Comparison of ENCODE assay signal across 7 mouse cellular contexts in genomic region chr10:80147146-80147718, GRCm38 (mm10). TPM values are rescaled to one million over a fixed set of nuclear protein-coding genes. Genes with fewer than 3 reads are reported as not detected.
DNase-seq lines count a peak whose midpoint lies in the region; ATAC-seq and TF ChIP-seq lines count a peak whose summit lies in the region.

No protein-coding gene starts in this region.

- no peak overlapping the region for H3ac ChIP-seq in myocyte (ENCODE audit: control insufficient read depth, insufficient read length)

- TF ChIP-seq CTCF in spleen, adult 2 months (IDR thresholded peaks at IDR 0.05; ENCODE audit: extremely low read depth, insufficient read depth, insufficient read length, insufficient replicate concordance): no peak

- H3K4me3 ChIP-seq in spleen, adult 2 months (ENCODE audit: extremely low read depth, insufficient read depth, insufficient read length): no peak overlapping the region
- H3K4me3 ChIP-seq in forebrain, embryonic 16.5 days (replicated peaks; ENCODE audit: low read length): no peak overlapping the region
- peak overlapping the region; percentile 97 for H3K4me3 ChIP-seq in kidney, embryonic 14.5 days (ENCODE audit: low read length)
- H3K4me3 ChIP-seq in myocyte: peak overlapping the region; percentile 100

- ATAC-seq in forebrain, embryonic 16.5 days: no peak
- ATAC-seq in kidney, embryonic 14.5 days (ENCODE audit: low FRiP score, low TSS enrichment): peak; percentile 0; the same call in 1 of the 2 replicates

- TF ChIP-seq POLR2A in spleen, adult 2 months (IDR thresholded peaks at IDR 0.05; ENCODE audit: low read depth, low read length): no peak
- no peak for TF ChIP-seq POLR2A in myocyte (IDR thresholded peaks at IDR 0.05; ENCODE audit: insufficient read length, low read depth)

- peaks cover 58% of the 10 kb centered on the region for H3K79me2 ChIP-seq in myocyte (ENCODE audit: control insufficient read depth, insufficient read depth)

- 86% methylated on average over 5 of the region's 5 CpGs for WGBS in spleen, adult 2 months
- 76% methylated on average over 5 of the region's 5 CpGs for WGBS in forebrain, embryonic 16.5 days
- WGBS in kidney, embryonic 14.5 days: 74% methylated on average over 5 of the region's 5 CpGs

- H3K9ac ChIP-seq in forebrain, embryonic 16.5 days (replicated peaks; ENCODE audit: low read depth, low read length): no peak overlapping the region
- H3K9ac ChIP-seq in kidney, embryonic 14.5 days (ENCODE audit: low read depth, low read length): peak overlapping the region; percentile 72

- H3K36me3 ChIP-seq in spleen, adult 2 months (ENCODE audit: control insufficient read depth, insufficient read depth, low read length): peaks cover 23% of the 10 kb centered on the region
- no peaks in the 10 kb centered on the region for H3K36me3 ChIP-seq in forebrain, embryonic 16.5 days (ENCODE audit: control insufficient read depth, insufficient read depth)
- H3K36me3 ChIP-seq in kidney, embryonic 14.5 days (ENCODE audit: control insufficient read depth, insufficient read depth, low read length): peaks cover 45% of the 10 kb centered on the region
- H3K36me3 ChIP-seq in myocyte (ENCODE audit: control insufficient read depth, insufficient read depth): peaks cover 28% of the 10 kb centered on the region

- H3K27ac ChIP-seq in spleen, adult 2 months (ENCODE audit: insufficient read depth, low read length): peak overlapping the region; percentile 94
- peak overlapping the region; percentile 100 for H3K27ac ChIP-seq in forebrain, embryonic 16.5 days (ENCODE audit: low read length)
- H3K27ac ChIP-seq in kidney, embryonic 14.5 days (ENCODE audit: low read depth, low read length): peak overlapping the region; percentile 98

- intact Hi-C loops in left cerebral cortex, postnatal 4 days (cut with DNase I): no loop called here

- H3K4me2 ChIP-seq in forebrain, embryonic 16.5 days (ENCODE audit: low read length): no peak overlapping the region
- peak overlapping the region; percentile 87 for H3K4me2 ChIP-seq in kidney, embryonic 14.5 days (replicated peaks; ENCODE audit: low read depth, low read length)
- peak overlapping the region; percentile 54 for H3K4me2 ChIP-seq in myocyte (ENCODE audit: low read depth)

- DNase-seq in spleen, adult 2 months (ENCODE audit: low read depth in 1 of 2, low spot score in 2 of 2): no peak
- DNase-seq in spleen, adult 18-20 months: no peak
- no peak for DNase-seq in left cerebral cortex, postnatal 4 days
- DNase-seq in embryo, embryonic 9.5 days (ENCODE audit: extremely low spot score): no peak

- no peaks in the 10 kb centered on the region for H3K9me3 ChIP-seq in forebrain, embryonic 16.5 days (ENCODE audit: control insufficient read depth, low read length)
- H3K9me3 ChIP-seq in kidney, embryonic 14.5 days (ENCODE audit: control insufficient read depth, low read length): no peaks in the 10 kb centered on the region

- peaks cover 14% of the 10 kb centered on the region for H3K4me1 ChIP-seq in spleen, adult 2 months (ENCODE audit: control insufficient read depth, insufficient read depth, insufficient read length)
- peaks cover 30% of the 10 kb centered on the region for H3K4me1 ChIP-seq in forebrain, embryonic 16.5 days (replicated peaks; ENCODE audit: control insufficient read depth, insufficient read depth, low read length)
- H3K4me1 ChIP-seq in kidney, embryonic 14.5 days (ENCODE audit: control insufficient read depth, insufficient read depth, low read length): peaks cover 29% of the 10 kb centered on the region

- no peaks in the 10 kb centered on the region for H3K27me3 ChIP-seq in spleen, adult 2 months (ENCODE audit: control insufficient read depth, insufficient read depth, low read length)
- H3K27me3 ChIP-seq in forebrain, embryonic 16.5 days (replicated peaks; ENCODE audit: control insufficient read depth, insufficient read depth, low read length): no peaks in the 10 kb centered on the region
- no peaks in the 10 kb centered on the region for H3K27me3 ChIP-seq in kidney, embryonic 14.5 days (ENCODE audit: control insufficient read depth, insufficient read depth, low read length)
- no peaks in the 10 kb centered on the region for H3K27me3 ChIP-seq in myocyte (ENCODE audit: control insufficient read depth, insufficient read depth, insufficient read length)

TF ChIP-seq in myocyte, 11 proteins besides CTCF, POLR2A, EP300 and RAD21:
- TF ChIP-seq E2F4 (IDR thresholded peaks at IDR 0.05; ENCODE audit: insufficient read depth) (no peak), REST (IDR thresholded peaks at IDR 0.05; ENCODE audit: insufficient read depth, insufficient read length) (no peak), MYOG (IDR thresholded peaks at IDR 0.05; ENCODE audit: control insufficient read depth in 1 of 3, insufficient read depth in 1 of 3, insufficient read length in 2 of 3, low read depth in 2 of 3) (no peak), TCF3 (IDR thresholded peaks at IDR 0.05; ENCODE audit: insufficient read length, low read depth) (no peak), MAX (IDR thresholded peaks at IDR 0.05; ENCODE audit: low read depth) (no peak), POLR2AphosphoS2 (IDR thresholded peaks at IDR 0.05; ENCODE audit: insufficient read length, low read depth) (no peak), SRF (IDR thresholded peaks at IDR 0.05; ENCODE audit: control insufficient read depth, insufficient read length, low read depth) (no peak), CEBPB (IDR thresholded peaks at IDR 0.05; ENCODE audit: insufficient read depth, poor library complexity, severe bottlenecking) (no peak), USF1 (IDR thresholded peaks at IDR 0.05; ENCODE audit: low read depth) (no peak), TCF12 (IDR thresholded peaks at IDR 0.05; ENCODE audit: insufficient read depth, poor library complexity, severe bottlenecking) (no peak), MYOD1 (IDR thresholded peaks at IDR 0.05; ENCODE audit: control insufficient read depth in 1 of 3, insufficient read length in 2 of 3, low read depth in 2 of 3) (no peak)
TF ChIP-seq in myocyte: peak in this region for 0.

RNA-seq across cellular contexts. Expression of gene Midn, which starts 0.8 kb away (rescaled TPM):
- polyA plus RNA-seq in spleen, adult 2 months (2012; rRNA removed): 128 and 157 TPM in 2 replicates
- polyA plus RNA-seq in forebrain, embryonic 16.5 days (2015; fragmentation: Nextera tagmentation; extraction: Ambion mirVana): 26.5 and 30.9 TPM in 2 replicates
- 42.3 and 46.2 TPM in 2 replicates for polyA plus RNA-seq in kidney, embryonic 14.5 days (2014; fragmentation: Nextera tagmentation; extraction: Ambion mirVana)
- polyA plus RNA-seq in myocyte (2012; fragmentation: generic; extraction: Trizol): 131 TPM
- total RNA-seq in left cerebral cortex, postnatal 4 days (2021): 100 to 1,000 TPM; 158 to 163 TPM

RNA-seq across cellular contexts. Expression of gene Cbarp, which starts 6.6 kb away (rescaled TPM):
- 11.9 and 13.4 TPM in 2 replicates for polyA plus RNA-seq in spleen, adult 2 months (2012; rRNA removed)
- polyA plus RNA-seq in forebrain, embryonic 16.5 days (2015; fragmentation: Nextera tagmentation; extraction: Ambion mirVana): 33.0 and 44.5 TPM in 2 replicates
- 8.1 and 8.4 TPM in 2 replicates for polyA plus RNA-seq in kidney, embryonic 14.5 days (2014; fragmentation: Nextera tagmentation; extraction: Ambion mirVana)
- 10.0 TPM for polyA plus RNA-seq in myocyte (2012; fragmentation: generic; extraction: Trizol)
- total RNA-seq in left cerebral cortex, postnatal 4 days (2021): 100 to 1,000 TPM; 299 to 316 TPM

RNA-seq across cellular contexts. Expression of gene Atp5d, which starts 8.8 kb away (rescaled TPM):
- polyA plus RNA-seq in spleen, adult 2 months (2012; rRNA removed): 592 and 782 TPM in 2 replicates
- polyA plus RNA-seq in forebrain, embryonic 16.5 days (2015; fragmentation: Nextera tagmentation; extraction: Ambion mirVana): 404 and 433 TPM in 2 replicates
- 519 and 582 TPM in 2 replicates for polyA plus RNA-seq in kidney, embryonic 14.5 days (2014; fragmentation: Nextera tagmentation; extraction: Ambion mirVana)
- polyA plus RNA-seq in myocyte (2012; fragmentation: generic; extraction: Trizol): 1,163 TPM
- total RNA-seq in left cerebral cortex, postnatal 4 days (2021): 100 to 1,000 TPM; 247 to 270 TPM

RNA-seq across cellular contexts. Expression of gene Cirbp, which starts 18.6 kb away (rescaled TPM):
- polyA plus RNA-seq in spleen, adult 2 months (2012; rRNA removed): 144 and 151 TPM in 2 replicates
- polyA plus RNA-seq in forebrain, embryonic 16.5 days (2015; fragmentation: Nextera tagmentation; extraction: Ambion mirVana): 318 and 335 TPM in 2 replicates
- 80.0 and 104 TPM in 2 replicates for polyA plus RNA-seq in kidney, embryonic 14.5 days (2014; fragmentation: Nextera tagmentation; extraction: Ambion mirVana)
- polyA plus RNA-seq in myocyte (2012; fragmentation: generic; extraction: Trizol): 54.2 TPM
- total RNA-seq in left cerebral cortex, postnatal 4 days (2021): 100 to 1,000 TPM; 211 to 228 TPM

RNA-seq across cellular contexts. Expression of gene 1600002K03Rik, which starts 25.5 kb away (rescaled TPM):
- 10.8 TPM in 2 replicates for polyA plus RNA-seq in spleen, adult 2 months (2012; rRNA removed)
- polyA plus RNA-seq in forebrain, embryonic 16.5 days (2015; fragmentation: Nextera tagmentation; extraction: Ambion mirVana): 8.5 and 10.6 TPM in 2 replicates
- 10.3 and 12.1 TPM in 2 replicates for polyA plus RNA-seq in kidney, embryonic 14.5 days (2014; fragmentation: Nextera tagmentation; extraction: Ambion mirVana)
- polyA plus RNA-seq in myocyte (2012; fragmentation: generic; extraction: Trizol): 23.5 TPM
- total RNA-seq in left cerebral cortex, postnatal 4 days (2021): 1 to 10 TPM; 6.0 to 6.1 TPM

Comparison
In these comparisons a context has a peak if more than half of its experiments do, and no peak if none do; other contexts are left out.
1. H3K4me3 ChIP-seq: peak in kidney, embryonic 14.5 days (single experiment) and myocyte (single experiment); none in spleen, adult 2 months (single experiment) and forebrain, embryonic 16.5 days (single experiment).
2. Peak in every context shown above with its lines, with median percentiles within 50 percentile points of each other: H3K27ac ChIP-seq.